Mouse (Mus musculus) mouse trophoblast stem cell (cell line): ENCODE data around the gene Plekhg3.

Experiments
- in situ Hi-C, 2 experiments: fragments of 300-500 bp; cut with MseI, MboI; formaldehyde crosslinking; loops; 2 replicates in 1 of 2; 3 replicates in 1 of 2; pipeline ENCODE4 v1.15.1; 2025

The Plekhg3 gene

DNA sequence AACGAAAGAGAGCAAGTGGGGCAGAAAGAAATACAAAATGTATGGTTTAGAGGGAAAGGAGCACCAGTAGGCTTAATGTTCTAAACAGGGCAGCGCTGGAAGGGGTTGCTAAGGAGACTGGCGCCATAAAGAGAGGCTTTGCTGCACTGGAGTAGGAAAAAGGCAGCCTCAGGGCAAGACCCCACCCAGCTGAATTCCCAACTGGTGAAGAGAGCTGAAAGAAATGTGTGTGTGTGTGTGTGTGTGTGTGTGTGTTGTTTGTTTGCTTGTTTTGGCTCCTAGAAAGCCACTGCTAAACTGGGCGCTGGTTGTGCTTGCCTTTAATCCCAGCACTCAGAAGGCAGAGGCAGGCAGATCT is 84.9 kb downstream of the Plekhg3 start:
- in situ Hi-C loops = no loop called here

DNA sequence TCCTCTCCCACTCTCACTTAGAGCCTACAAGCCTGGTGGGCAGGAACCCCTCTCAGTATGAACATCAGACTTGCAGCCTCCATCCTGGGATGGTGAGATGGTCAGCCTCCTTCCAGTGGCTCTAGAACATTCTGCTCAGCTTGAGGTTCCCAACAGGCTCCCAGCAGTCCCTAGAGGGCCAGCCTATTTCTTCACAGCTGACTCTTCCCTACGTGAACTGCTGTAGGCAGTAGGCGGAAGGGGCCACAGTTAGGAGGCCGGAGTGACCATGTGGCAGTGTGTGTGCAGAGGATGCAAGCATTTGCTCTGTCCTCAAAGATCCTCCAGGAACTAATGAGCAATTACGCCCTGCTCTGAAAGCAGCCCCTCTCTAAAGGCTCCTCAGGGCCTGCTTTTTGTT is 87.5 kb downstream of the Plekhg3 start:
- in situ Hi-C loops = no loop called here

DNA sequence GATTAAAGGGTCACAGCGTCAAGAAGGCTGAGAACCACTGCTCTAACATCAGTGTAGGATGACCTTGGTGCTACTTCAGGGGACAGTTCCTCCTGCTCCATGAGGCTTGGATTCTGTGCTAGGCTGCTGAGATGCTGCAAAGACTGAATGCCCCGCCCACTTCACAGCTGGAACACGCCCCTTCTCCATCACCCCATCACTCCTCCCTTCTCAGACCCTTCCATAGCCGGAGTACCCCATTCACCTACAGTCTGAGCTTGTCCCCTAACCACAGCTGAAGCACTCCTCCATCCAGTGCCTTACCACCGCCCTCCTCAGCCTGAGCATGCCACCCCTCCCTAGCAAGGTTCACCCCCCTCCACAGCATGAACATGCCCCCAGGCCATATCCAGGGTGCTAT is 89.2 kb downstream of the Plekhg3 start:
- in situ Hi-C loops = no loop called here

DNA sequence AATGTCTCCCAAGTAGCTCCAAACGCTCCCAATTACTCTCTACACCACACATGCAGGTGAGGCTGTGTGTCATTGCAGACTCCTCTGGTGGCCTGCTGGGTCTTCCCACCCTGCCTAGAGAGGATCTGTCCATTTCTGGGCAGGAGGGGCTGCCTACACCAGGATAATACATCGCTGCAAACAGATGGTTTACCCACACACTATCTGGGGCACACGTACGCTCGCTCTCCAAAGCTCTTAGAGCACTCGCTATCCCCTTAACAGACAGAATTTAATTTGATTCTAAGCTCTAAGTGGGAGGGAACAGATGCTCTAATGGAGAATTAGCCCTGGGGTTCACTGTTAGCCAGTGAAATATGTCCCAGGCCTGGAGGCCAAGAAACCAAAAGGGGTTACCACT is 92.7 kb downstream of the Plekhg3 start:
- in situ Hi-C loops = no loop called here
